In genomic region chr11:118198296-118198600, GRCm38 (mm10) we compare ENCODE assay signal across 7 mouse cellular contexts. TPM values are rescaled to one million over a fixed set of nuclear protein-coding genes. Genes with fewer than 3 reads are reported as not detected.
DNase-seq lines count a peak whose midpoint lies in the region; ATAC-seq and TF ChIP-seq lines count a peak whose summit lies in the region.

No protein-coding gene starts in this region.

- H3K4me3 ChIP-seq in embryonic facial prominence, embryonic 14.5 days (ENCODE audit: low read depth, low read length) = no peak overlapping the region
- peak overlapping the region; percentile 18 for H3K4me3 ChIP-seq in hindbrain, embryonic 12.5 days
- H3K4me3 ChIP-seq in midbrain, postnatal 0 days (ENCODE audit: low read depth, low read length) = peak overlapping the region; percentile 19; the same call in 1 of the 2 replicates

- ATAC-seq in embryonic facial prominence, embryonic 14.5 days (ENCODE audit: low read depth) = 0 out of 2 replicates have a peak, but pooled peaks have one; percentile 19
- ATAC-seq in hindbrain, embryonic 12.5 days (ENCODE audit: low FRiP score) = no peak
- peak; percentile 25; the same call in 1 of the 2 replicates for ATAC-seq in midbrain, postnatal 0 days (ENCODE audit: low FRiP score)

- H3K4me1 ChIP-seq in embryonic facial prominence, embryonic 14.5 days (ENCODE audit: control insufficient read depth, insufficient read depth, low read length) = peaks cover 72% of the 10 kb centered on the region
- H3K4me1 ChIP-seq in hindbrain, embryonic 12.5 days = peaks cover 83% of the 10 kb centered on the region
- peaks cover 43% of the 10 kb centered on the region for H3K4me1 ChIP-seq in midbrain, postnatal 0 days (ENCODE audit: insufficient read depth, low read length)

- peak overlapping the region; percentile 21; the same call in 1 of the 2 replicates for H3K9ac ChIP-seq in embryonic facial prominence, embryonic 14.5 days (ENCODE audit: low read depth, low read length)
- peak overlapping the region; percentile 56 for H3K9ac ChIP-seq in hindbrain, embryonic 12.5 days
- peak overlapping the region; percentile 54 for H3K9ac ChIP-seq in midbrain, postnatal 0 days (replicated peaks; ENCODE audit: low read length, poor library complexity, severe bottlenecking)

- H3K9me3 ChIP-seq in embryonic facial prominence, embryonic 14.5 days (ENCODE audit: control insufficient read depth, low read length) = no peaks in the 10 kb centered on the region
- H3K9me3 ChIP-seq in hindbrain, embryonic 12.5 days (replicated peaks) = no peaks in the 10 kb centered on the region
- no peaks in the 10 kb centered on the region for H3K9me3 ChIP-seq in midbrain, postnatal 0 days (ENCODE audit: low read length)

- H3K27ac ChIP-seq in embryonic facial prominence, embryonic 14.5 days (replicated peaks; ENCODE audit: low read depth, low read length) = peak overlapping the region; percentile 67; the same call in 1 of the 2 replicates
- H3K27ac ChIP-seq in hindbrain, embryonic 12.5 days = peak overlapping the region; percentile 90
- H3K27ac ChIP-seq in midbrain, postnatal 0 days (ENCODE audit: low read depth, low read length) = peak overlapping the region; percentile 64

- H3K4me2 ChIP-seq in embryonic facial prominence, embryonic 14.5 days (ENCODE audit: low read depth, low read length) = peak overlapping the region; percentile 38
- H3K4me2 ChIP-seq in hindbrain, embryonic 12.5 days (replicated peaks) = peak overlapping the region; percentile 69
- H3K4me2 ChIP-seq in midbrain, postnatal 0 days (ENCODE audit: low read depth, low read length, poor library complexity, severe bottlenecking) = peak overlapping the region; percentile 52

- no peaks in the 10 kb centered on the region for H3K27me3 ChIP-seq in embryonic facial prominence, embryonic 14.5 days (replicated peaks; ENCODE audit: control insufficient read depth, insufficient read depth, low read length)
- no peaks in the 10 kb centered on the region for H3K27me3 ChIP-seq in hindbrain, embryonic 12.5 days
- H3K27me3 ChIP-seq in midbrain, postnatal 0 days (ENCODE audit: insufficient read depth, low read length) = no peaks in the 10 kb centered on the region

- TF ChIP-seq CTCF in midbrain, postnatal 0 days (IDR thresholded peaks at IDR 0.05) = no peak

- 17% methylated on average over 2 of the region's 2 CpGs for WGBS in embryonic facial prominence, embryonic 14.5 days
- WGBS in hindbrain, embryonic 12.5 days = 19% methylated on average over 2 of the region's 2 CpGs
- WGBS in midbrain, postnatal 0 days = 9% methylated on average over 2 of the region's 2 CpGs

- peak; percentile 48 for DNase-seq in layer of hippocampus, adult 9-11 months
- DNase-seq in layer of hippocampus, adult 11-12 months (ENCODE audit: low spot score) = no peak
- DNase-seq in embryonic facial prominence, embryonic 14.5 days (ENCODE audit: low spot score) = no peak
- DNase-seq in midbrain, postnatal 0 days (ENCODE audit: low spot score) = peak; percentile 55
- no peak for DNase-seq in frontal cortex, postnatal 25 days (ENCODE audit: low spot score in 2 of 2)
- no peak for DNase-seq in natural killer cell, adult 2 months (ENCODE audit: low spot score in 2 of 2)

- H3K36me3 ChIP-seq in embryonic facial prominence, embryonic 14.5 days (ENCODE audit: control insufficient read depth, insufficient read depth, low read length) = 0 out of 2 replicates have a peak, but pooled peaks cover 3% of the 10 kb centered on the region
- H3K36me3 ChIP-seq in hindbrain, embryonic 12.5 days = peaks cover 3% of the 10 kb centered on the region
- H3K36me3 ChIP-seq in midbrain, postnatal 0 days (ENCODE audit: insufficient read depth, low read length) = no peaks in the 10 kb centered on the region

RNA-seq across cellular contexts. Expression of gene Cyth1, which starts 50.1 kb away (rescaled TPM):
- 11.4 and 12.5 TPM in 2 replicates for polyA plus RNA-seq in embryonic facial prominence, embryonic 14.5 days (2014; fragmentation: Nextera tagmentation; extraction: Ambion mirVana)
- polyA plus RNA-seq in hindbrain, embryonic 12.5 days (2016; fragmentation: Nextera tagmentation; extraction: Ambion mirVana) = 29.0 and 33.5 TPM in 2 replicates
- 40.2 and 54.1 TPM in 2 replicates for total RNA-seq in midbrain, postnatal 0 days (2014; rRNA removed)
- 20.0 and 21.6 TPM in 2 replicates for polyA plus RNA-seq in midbrain, postnatal 0 days (2015; fragmentation: Nextera tagmentation; extraction: Ambion mirVana)

Comparison
In these comparisons a context has a peak if more than half of its experiments do, and no peak if none do; other contexts are left out.
1. DNase-seq: peak in layer of hippocampus, adult 9-11 months (single experiment) and midbrain, postnatal 0 days (single experiment); none in layer of hippocampus, adult 11-12 months (single experiment), embryonic facial prominence, embryonic 14.5 days (single experiment), frontal cortex, postnatal 25 days (0 of 2) and natural killer cell, adult 2 months (0 of 2).
2. Peak in every context shown above with its lines, with median percentiles within 50 percentile points of each other: H3K27ac ChIP-seq, H3K4me2 ChIP-seq and H3K9ac ChIP-seq.